Mouse (Mus musculus): ENCODE data around the gene Lamtor2. TPM values are rescaled to one million over a fixed set of nuclear protein-coding genes. Genes with fewer than 3 reads are reported as not detected.
"Not testable (repeated sequence)": the region's sequence is repeated elsewhere in the genome, so short reads cannot be mapped to it uniquely, and the experiment has no call there.

Lamtor2 gene
- 124 and 134 TPM in 2 replicates for polyA plus RNA-seq (2012; rRNA removed)

- DNase-seq (ENCODE audit: low spot score): peak; percentile 88
Observed at GRCm38 (mm10) chr3:88552676-88553524, at the start of gene Lamtor2. Gene Lamtor2 (minus strand): TSS chr3:88553074.

- no peak for DNase-seq (ENCODE audit: low spot score)
Observed at GRCm38 (mm10) chr3:88602466-88602865, 49.6 kb upstream of the Lamtor2 start.

DNA sequence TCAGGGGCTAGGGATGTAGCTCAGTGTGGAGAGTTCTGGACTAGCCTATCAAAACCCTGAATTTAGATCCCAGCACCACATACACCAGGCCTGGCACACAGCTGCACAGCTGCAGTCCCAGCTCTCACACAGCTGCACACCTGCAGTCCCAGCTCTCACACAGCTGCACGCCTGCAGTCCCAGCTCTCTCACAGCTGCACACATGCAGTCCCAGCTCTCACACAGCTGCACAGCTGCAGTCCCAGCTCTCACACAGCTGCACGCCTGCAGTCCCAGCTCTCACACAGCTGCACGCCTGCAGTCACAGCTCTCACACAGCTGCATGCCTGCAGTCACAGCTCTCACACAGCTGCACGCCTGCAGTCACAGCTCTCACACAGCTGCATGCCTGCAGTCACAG, 43.7 kb upstream of the Lamtor2 start:
- not testable (repeated sequence) for DNase-seq (ENCODE audit: low spot score)

GRCm38 (mm10) chr3:88593893-88594580, 41.2 kb upstream of the Lamtor2 start:
- no peak for DNase-seq (ENCODE audit: low spot score)

- DNase-seq (ENCODE audit: low spot score): no peak
Observed at GRCm38 (mm10) chr3:88592942-88593576, 40.2 kb upstream of the Lamtor2 start.

DNA sequence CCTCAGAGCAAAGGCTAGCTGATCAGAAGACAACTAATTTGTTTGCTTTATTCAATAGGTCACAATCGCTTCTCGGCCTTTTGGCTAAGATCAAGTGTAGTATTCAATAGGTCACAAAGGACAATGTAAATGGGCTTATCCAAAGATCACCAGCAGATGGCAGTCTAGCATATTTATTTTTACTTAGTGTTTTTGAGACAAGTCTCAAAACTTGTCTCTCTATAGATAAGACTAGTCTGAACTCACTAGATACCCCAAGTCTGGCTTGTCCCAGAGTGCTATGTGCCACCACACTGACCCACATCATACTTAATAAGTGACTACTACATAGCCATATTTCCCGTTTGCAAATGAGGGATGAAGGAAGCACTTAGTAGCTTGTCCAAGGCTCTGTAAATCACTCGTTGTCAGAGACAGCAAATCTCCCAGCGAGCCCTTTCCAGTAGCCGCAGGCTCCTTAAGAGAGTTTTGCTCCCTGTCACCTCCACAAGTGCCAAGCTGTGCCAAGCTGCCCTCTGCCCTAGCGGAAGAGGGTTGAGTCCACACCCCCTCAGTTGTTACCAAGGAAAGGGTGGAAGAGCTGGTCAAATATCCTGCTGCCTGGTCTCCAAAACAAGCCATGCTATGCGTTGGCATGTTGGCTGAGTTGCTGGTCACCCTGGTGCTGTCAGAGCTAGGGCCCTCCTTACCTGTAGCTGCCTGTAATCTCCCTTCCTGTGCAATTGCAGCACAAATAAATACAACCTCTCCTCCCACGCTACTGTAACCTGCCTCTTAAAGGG, 39.3 kb upstream of the Lamtor2 start:
- no peak for DNase-seq (ENCODE audit: low spot score)

GRCm38 (mm10) chr3:88591044-88591443, 38.2 kb upstream of the Lamtor2 start:
- DNase-seq (ENCODE audit: low spot score): no peak

GRCm38 (mm10) chr3:88590246-88590645, 37.4 kb upstream of the Lamtor2 start:
- no peak for DNase-seq (ENCODE audit: low spot score)

- no peak for DNase-seq (ENCODE audit: low spot score)
Observed at GRCm38 (mm10) chr3:88586640-88587039, 33.8 kb upstream of the Lamtor2 start.

DNA sequence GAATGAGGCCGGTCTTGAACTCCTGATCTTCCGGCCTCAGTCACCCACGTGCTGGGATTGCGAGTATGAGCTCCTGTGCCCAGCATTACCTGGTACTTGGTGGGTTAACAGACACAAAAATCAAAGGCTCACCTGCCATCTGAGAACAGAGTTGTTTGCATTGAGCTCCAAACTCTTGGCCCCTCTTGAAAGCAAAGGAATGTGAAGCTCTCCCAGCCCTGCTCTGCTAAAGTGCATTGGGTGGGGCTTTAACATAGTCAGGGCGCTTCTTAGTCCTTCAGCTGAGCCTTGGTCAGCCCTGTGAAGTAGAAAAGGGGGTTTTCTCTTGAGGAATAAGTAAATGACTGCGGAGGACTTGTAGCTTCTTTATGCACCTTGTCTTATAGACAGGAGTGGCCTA, 32.9 kb upstream of the Lamtor2 start:
- DNase-seq (ENCODE audit: low spot score): no peak

GRCm38 (mm10) chr3:88579454-88580117, 26.7 kb upstream of the Lamtor2 start:
- peak; percentile 54 for DNase-seq (ENCODE audit: low spot score)

DNA sequence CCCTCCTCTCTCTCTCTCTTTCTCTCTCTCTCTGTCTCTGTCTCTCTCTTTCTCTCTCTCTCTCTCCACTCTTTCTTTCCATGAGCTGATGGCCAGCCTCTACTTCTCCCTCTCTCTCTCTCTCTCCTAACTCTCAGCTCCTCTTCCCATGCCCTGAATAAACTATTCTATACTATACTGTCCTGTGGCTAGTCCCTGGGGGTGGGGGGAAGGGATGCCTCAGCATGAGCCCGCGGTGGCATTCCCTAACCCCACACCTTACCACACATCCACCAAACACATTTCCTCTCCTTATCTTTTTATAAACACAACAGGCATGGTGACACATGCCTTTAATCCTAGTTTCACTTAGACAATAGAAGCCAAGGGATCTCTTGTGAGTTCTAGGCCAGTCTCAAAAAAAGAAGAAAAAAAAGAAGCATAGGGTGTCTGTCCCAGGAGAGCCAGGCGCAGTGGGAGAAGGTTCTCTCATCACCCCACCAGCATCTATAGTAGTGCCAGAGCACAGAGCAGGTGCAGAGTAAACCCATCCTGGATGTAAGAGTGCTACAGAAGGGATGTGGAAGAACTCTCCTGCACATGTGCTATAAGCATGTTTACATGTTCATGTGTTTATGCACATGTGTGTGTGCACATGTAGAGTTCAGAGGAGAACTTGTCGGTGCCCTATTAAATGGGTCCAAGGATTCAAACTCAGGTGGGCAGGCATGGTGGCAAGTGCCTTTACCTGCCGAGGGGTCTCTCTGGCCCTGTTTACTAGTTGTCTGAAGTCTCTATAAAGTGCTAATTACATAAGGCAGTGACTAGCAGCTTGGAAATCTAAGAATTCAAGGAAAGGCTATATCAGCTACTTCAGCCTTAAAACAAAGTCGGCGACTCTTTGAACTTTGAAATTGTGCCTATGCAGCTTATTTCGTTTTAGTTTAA, 25.9 kb upstream of the Lamtor2 start:
- DNase-seq (ENCODE audit: low spot score): no peak

DNA sequence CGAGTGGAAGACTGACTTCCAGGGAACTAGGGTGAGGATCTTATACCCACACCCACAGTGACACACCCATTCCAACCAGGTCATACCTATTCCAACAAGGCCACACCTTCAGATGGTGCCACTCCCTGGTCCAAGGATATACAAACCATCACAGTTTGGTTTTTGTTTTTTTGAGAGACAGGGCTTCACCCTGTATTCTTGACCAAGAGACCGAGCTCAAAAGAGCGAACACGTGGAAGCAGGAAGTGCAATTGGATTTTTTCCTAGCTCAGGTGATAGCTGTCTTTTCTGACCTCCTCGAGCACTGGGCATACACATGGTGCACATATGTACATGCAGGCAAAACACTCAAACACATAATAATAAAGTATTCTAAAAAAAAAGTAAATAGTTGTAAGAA, 25.0 kb upstream of the Lamtor2 start:
- not testable (repeated sequence) for DNase-seq (ENCODE audit: low spot score)

DNA sequence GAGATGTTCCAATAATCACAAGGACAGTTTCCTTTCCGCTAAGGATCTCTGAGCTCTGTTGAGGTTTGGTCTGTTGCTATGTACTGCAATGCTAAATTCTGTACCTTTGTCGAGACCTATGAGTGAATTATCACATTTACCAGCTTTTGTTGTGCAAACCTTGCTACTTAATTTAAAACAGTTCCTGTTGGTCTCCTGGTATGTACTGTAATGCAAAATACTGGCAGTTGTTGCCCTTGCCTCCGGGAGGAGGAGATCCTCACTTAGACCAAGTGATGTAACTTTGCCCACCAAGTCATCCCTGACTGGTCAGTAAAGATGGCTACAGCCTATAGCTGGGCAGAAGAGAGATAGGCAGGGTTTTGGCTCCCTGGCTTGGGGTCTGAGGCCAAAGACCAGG, 22.7 kb upstream of the Lamtor2 start, which contains the start of gene Ssr2:
Gene Ssr2, plus strand, starts transcription at position 337 of the 400 bp plus-strand sequence.
- no peak for DNase-seq (ENCODE audit: low spot score)

DNA sequence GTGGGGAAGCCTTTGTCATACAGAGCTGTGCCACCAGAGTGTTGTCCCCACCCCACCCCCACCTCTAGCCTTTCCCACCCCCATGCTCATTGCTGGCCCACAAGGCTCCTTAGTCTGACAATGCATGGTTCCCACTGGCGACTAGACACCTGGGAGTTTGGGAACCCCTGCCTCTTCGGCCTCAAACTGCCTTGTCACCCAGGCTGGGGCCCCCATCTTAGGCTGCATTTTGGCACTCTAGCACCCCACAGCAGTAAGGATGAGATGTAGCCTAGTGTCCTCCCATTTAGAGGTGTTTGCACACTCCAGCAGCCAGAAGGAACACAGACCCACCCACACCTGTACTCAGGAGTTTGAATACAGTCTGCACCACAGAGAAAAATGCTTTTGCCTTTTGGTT, 20.9 kb upstream of the Lamtor2 start:
- no peak for DNase-seq (ENCODE audit: low spot score)

DNA sequence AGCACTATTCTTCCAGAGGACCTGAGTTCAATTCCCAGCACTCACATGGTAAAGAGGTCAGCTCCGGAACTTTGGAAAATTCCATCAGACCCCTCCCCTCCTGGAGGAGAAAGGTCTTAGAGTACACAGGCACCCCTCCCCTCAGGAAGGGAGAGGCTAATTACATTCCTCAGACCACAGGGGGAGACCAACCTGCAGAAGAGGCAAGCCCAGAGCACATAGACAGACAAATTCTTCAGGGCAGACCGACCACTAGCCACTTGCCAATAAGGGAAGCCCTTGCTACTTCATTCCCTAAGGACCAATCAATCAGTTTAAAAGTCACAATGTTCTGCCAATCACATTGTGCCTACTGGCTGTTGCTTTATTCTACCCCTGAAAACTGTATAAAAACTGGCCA, 20.0 kb upstream of the Lamtor2 start:
- no peak for DNase-seq (ENCODE audit: low spot score)

GRCm38 (mm10) chr3:88571856-88572255, 19.0 kb upstream of the Lamtor2 start:
- no peak for DNase-seq (ENCODE audit: low spot score)

- no peak for DNase-seq (ENCODE audit: low spot score)
Observed at GRCm38 (mm10) chr3:88570341-88570740, 17.5 kb upstream of the Lamtor2 start.

- DNase-seq (ENCODE audit: low spot score): no peak
Observed at GRCm38 (mm10) chr3:88569694-88570093, 16.8 kb upstream of the Lamtor2 start.

GRCm38 (mm10) chr3:88569093-88569492, 16.2 kb upstream of the Lamtor2 start:
- DNase-seq (ENCODE audit: low spot score): no peak
